Mouse (Mus musculus) small intestine, adult 2 months (tissue): ENCODE results near the gene Trpt1. TPM values are rescaled to one million over a fixed set of nuclear protein-coding genes. Genes with fewer than 3 reads are reported as not detected.

Experiments
- H3K27ac ChIP-seq: fragments of 200-500 bp; 2 replicates; pipeline ENCODE4 v1.5.1; 2012; ENCODE audit warnings: low read depth, low read length, control low read depth, inconsistent platforms; ENCODE audit not compliant: insufficient read depth
- H3K27me3 ChIP-seq: fragments of 200-500 bp; 2 replicates; pipeline ENCODE4 v1.6.1; 2012; ENCODE audit warnings: mild to moderate bottlenecking, moderate library complexity, low read length, inconsistent platforms; ENCODE audit not compliant: control insufficient read depth, insufficient read depth
- H3K36me3 ChIP-seq: fragments of 200-500 bp; 2 replicates; pipeline ENCODE4 v1.6.1; 2012; ENCODE audit warnings: mild to moderate bottlenecking, low read length, control low read depth, inconsistent platforms; ENCODE audit not compliant: control insufficient read depth, insufficient read depth
- H3K4me1 ChIP-seq: fragments of 200-500 bp; 2 replicates; pipeline ENCODE4 v1.6.1; 2012; ENCODE audit warnings: low read length, inconsistent platforms, mixed read lengths; ENCODE audit not compliant: control insufficient read depth, insufficient read depth, insufficient read length
- H3K4me3 ChIP-seq: fragments of 200-500 bp; 2 replicates; pipeline ENCODE4 v1.5.1; 2012; ENCODE audit warnings: low read depth, mild to moderate bottlenecking, control low read depth, inconsistent platforms, low read length, moderate library complexity
- CTCF ChIP-seq: fragments of 200-500 bp; IDR thresholded peaks from 2 replicates; pipeline ENCODE4 v1.5.1; 2012; ENCODE audit warnings: low read depth, mild to moderate bottlenecking, control low read depth, inconsistent platforms, low read length, moderate library complexity, mixed read lengths; ENCODE audit not compliant: insufficient replicate concordance, insufficient read length; ENCODE audit errors: extremely low read depth
- POLR2A ChIP-seq: fragments of 200-500 bp; IDR thresholded peaks from 2 replicates; pipeline ENCODE4 v1.6.1; 2012; ENCODE audit warnings: low read depth, mild to moderate bottlenecking, control low read depth, inconsistent platforms, low read length, moderate library complexity
- whole genome bisulfite sequencing: fragments of 180-500 bp; shearing (Covaris S2); methylation state at CpG from one replicate; pipeline ENCODE4 v1.1.7; 2018; 5-methylcytosine and 5-hydroxymethylcytosine counted together
- polyA plus RNA-seq: library from polyadenylated mRNA; depleted of rRNA; stranded (reverse); fragments of >200 nt; gene quantifications from 2 replicates; pipeline ENCODE4 v1.2.3, GENCODE M21; 2012

The Trpt1 gene
- polyA plus RNA-seq, 1 experiment, result 7.7 TPM

DNA sequence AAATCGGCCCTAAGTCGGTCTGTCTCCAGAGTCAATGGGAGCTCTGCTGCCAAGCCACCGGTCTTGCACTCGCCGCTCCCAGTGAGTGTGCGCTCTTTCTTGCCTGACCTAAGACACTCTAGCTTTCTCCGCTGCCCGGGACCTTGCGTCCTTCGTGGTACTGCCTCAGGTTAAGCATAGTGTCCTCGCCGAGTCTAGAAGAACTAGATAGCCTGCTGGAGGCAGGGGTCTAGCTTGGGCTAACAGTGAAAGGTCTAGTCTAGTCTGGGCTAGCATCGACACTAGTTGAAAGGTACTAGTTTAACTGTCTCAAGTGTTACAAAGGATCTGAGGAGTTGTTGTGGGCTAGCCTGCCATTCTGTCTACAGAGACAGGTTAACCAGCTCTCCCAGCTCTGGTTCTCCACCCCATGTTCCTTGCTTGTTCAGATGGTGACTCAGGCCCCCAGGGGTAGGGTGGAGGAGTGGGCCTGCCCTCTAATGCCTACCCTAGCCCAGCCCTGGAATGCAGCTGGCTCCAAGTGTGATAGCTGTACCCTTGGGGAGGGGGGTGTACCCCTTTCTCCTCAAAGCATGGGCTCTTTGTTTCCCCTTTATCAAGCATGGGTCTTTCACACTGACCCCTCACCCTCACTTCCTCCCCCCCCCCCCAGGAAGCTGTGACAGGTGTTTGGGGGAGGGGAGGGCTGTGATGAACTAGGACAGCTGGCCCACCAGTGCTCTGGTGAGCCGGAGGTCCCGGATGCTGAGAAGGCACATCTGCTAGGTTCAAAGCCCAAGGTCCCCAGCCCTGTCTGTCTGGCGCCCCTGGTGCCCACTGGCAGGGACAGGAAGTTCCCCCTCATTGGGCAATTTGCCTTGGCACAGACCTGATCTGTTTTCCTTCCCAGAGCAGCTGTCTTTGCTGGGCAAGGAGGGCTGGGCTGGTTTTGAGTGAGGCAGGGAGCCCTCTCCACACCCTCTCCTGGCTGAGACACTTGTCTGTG is 20.1 kb upstream of the Trpt1 start, which contains the start of gene Plcb3:
Gene Plcb3 (minus strand): TSS at position 934 of the 985 bp plus-strand sequence.
- Histone ChIP-seq H3K4me3 (peak within 1 kb of the TSS; percentile 69), H3K27me3 (no peaks in the 10 kb centered on the region), H3K27ac (peak within 1 kb of the TSS; percentile 70), H3K4me1 (peaks cover 23% of the 10 kb centered on the region), H3K36me3 (peaks cover 11% of the 10 kb centered on the region)
- TF ChIP-seq CTCF, result peak; percentile 7; the same call in 1 of the 2 replicates
- 0 out of 2 replicates have a peak, but pooled peaks have one; percentile 45 for TF ChIP-seq POLR2A
- WGBS, result under 1% methylated on average over 16 of the region's 16 CpGs

DNA sequence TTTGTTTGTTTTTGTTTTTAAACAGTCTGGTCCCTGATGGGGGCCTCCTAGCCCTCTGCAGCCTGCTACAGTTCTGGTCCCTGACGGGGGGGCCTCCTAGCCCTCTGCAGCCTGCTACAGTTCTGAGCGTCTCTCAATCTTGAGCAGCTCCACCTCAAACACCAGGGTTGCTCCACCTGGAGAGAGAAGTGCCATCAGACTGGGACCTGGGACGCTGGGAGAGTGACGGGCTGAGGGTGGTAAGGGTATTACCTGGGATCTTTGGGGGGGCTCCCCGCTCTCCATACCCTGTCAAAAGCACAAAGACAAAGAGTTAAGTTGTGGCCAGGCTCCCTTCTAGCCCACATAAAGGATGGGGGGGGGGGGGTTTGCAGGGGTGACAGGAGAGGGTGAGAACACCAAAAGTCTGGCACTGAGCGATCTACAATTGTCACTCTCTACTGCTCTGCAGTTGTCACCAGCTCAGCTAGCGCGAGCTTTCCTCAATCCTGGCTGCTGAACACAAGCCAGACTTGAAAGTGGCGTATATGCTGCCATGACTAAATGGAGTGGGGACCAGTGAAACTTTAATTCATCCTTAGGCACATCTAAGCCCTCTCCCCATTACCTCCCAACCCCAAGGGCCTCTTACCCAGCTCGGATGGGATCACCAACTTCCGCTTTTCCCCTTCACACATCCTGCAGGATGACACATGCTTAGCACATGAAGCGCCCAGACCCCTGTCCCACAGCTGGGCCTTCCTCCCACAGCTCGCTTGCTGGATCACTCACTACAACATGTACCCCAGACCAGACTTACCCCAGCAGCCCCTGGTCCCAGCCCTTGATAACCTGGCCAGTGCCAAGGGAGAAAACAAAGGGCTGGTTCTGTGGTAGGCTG is 17.9 kb upstream of the Trpt1 start:
- Histone ChIP-seq H3K4me3 (no peak overlapping the region), H3K4me1 (peaks cover 18% of the 10 kb centered on the region), H3K27ac (peak overlapping the region; percentile 45), H3K27me3 (no peaks in the 10 kb centered on the region), H3K36me3 (peaks cover 11% of the 10 kb centered on the region)
- 82% methylated on average over 13 of the region's 13 CpGs for WGBS
- TF ChIP-seq CTCF, result no peak
- no peak for TF ChIP-seq POLR2A

DNA sequence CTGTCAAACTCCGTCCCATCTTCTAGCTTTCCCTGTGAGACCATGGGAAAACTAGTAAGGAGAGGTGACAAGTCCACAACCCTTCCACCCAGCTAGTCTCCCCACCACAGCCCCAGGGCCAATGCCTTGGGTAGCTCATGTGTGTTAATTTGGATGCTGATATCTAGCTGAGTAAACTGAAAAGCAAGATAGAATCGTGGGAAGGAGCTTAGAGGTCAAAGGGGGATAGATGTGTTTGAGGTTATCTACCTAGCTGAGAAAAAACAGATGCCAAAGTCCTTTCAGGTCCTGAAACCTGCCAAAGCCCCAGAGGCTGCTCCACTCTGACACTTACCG is 17.3 kb upstream of the Trpt1 start:
- peak overlapping the region; percentile 45 for H3K27ac ChIP-seq
- no peak overlapping the region for H3K4me3 ChIP-seq
- no peaks in the 10 kb centered on the region for H3K27me3 ChIP-seq
- WGBS, result 26% methylated on average over 3 of the region's 3 CpGs
- H3K36me3 ChIP-seq, result peaks cover 11% of the 10 kb centered on the region
- H3K4me1 ChIP-seq, result peaks cover 18% of the 10 kb centered on the region
- TF ChIP-seq CTCF, result no peak
- TF ChIP-seq POLR2A, result no peak

DNA sequence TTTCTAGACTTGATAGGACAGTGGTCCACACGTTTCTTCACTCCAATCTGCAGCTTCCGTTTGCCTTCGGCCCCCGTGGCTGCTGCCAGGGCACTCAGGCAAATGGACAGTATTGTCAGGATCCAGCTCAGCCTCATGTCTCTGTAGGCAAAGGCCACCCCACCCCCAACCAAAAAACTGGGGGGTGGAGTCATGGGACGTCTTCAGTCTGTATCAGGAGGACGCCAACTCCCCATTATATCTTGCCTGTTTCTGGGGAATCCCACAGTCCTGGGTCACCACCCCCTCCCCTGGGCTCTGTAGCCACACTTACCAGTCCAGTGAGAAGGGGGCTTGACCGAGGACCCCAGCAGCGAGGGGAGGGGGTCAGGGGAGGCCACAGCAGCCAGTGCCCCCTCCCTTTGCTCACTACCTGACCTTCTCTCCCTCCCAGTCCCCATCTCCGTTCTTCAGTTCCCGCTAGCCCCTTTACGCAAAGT is 16.9 kb upstream of the Trpt1 start:
- peak overlapping the region; percentile 67 for H3K4me3 ChIP-seq
- H3K4me1 ChIP-seq, result peaks cover 16% of the 10 kb centered on the region
- TF ChIP-seq CTCF (no peak), POLR2A (no peak)
- no peaks in the 10 kb centered on the region for H3K27me3 ChIP-seq
- H3K27ac ChIP-seq, result peak overlapping the region; percentile 45
- peaks cover 11% of the 10 kb centered on the region for H3K36me3 ChIP-seq
- 6% methylated on average over 11 of the region's 11 CpGs for WGBS

DNA sequence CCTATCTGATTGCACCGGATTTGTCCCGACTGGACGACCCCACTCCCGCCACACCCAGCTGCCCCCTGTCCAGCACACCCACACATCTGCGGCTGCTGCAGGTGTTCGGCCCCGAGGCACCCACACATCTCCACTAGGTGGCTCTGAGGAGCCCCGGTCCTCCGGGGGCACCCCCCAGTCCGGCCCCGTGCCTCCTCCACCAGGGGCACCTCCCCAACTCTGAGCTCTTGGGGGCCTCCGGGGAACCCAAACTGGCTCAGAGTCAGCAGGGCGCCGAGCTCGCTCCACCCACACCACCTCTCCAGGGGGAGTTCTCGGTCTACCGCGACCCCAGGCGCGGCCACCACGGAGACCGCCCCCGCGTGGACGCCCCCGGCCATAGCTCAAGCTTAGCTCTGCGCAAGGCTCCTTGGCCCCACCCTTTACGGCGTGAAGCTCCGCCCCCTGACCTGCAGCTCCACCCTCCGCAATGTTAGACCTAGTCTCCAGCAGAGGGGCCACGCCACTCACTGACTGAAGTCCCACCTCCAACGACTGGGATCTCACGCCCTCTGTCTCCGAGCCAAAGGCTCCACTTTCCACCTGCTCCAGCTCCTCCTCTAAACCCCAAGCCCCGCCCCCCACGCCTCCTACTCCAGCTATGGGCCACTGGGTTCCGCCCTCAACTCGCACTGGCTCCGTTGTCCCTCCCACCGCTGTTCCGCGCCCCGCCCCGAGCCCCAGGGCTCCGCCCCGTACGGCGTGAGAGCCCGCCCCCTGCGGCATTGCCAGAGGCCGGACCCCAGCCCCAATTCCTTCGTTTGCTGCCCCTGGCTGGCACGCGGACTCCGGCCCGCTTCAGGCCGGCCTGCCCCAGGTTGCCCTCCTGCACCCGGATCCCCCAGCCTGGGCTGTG is 16.2 kb upstream of the Trpt1 start:
- peak; percentile 89 for TF ChIP-seq CTCF
- TF ChIP-seq POLR2A, result no peak; the same call in 1 of the 2 replicates
- peak overlapping the region; percentile 81 for H3K27ac ChIP-seq
- peak overlapping the region; percentile 67 for H3K4me3 ChIP-seq
- H3K36me3 ChIP-seq, result peaks cover 11% of the 10 kb centered on the region
- H3K4me1 ChIP-seq, result peaks cover 15% of the 10 kb centered on the region
- H3K27me3 ChIP-seq, result no peaks in the 10 kb centered on the region
- WGBS, result under 1% methylated on average over 59 of the region's 59 CpGs
